11 mouse cellular contexts compared by ENCODE assay signal in genomic region chr5:73503015-73503757, GRCm38 (mm10). TPM values are rescaled to one million over a fixed set of nuclear protein-coding genes. Genes with fewer than 3 reads are reported as not detected.
DNase-seq lines count a peak whose midpoint lies in the region; ATAC-seq and TF ChIP-seq lines count a peak whose summit lies in the region.
"Had no signal": no experiment of that assay in that cellular context is flagged by ENCODE, and none has a peak within 500 bp of the region (broad histone marks: within the 10 kb centered on the region; RNA-seq: fewer than 3 reads in every experiment).

No protein-coding gene starts in this region.

- 0 out of 2 replicates have a peak overlapping the region, but pooled peaks have one; percentile 48 for H3K27ac ChIP-seq in heart, embryonic 16.5 days (ENCODE audit: low read length)
- no peak overlapping the region for H3K27ac ChIP-seq in midbrain, postnatal 0 days (ENCODE audit: low read depth, low read length)
- H3K27ac ChIP-seq in midbrain, embryonic 16.5 days (ENCODE audit: low read length): no peak overlapping the region
- H3K27ac ChIP-seq: hindbrain, embryonic 10.5 days had no signal

- peak; percentile 36; the same call in 1 of the 2 replicates for TF ChIP-seq CTCF in midbrain, postnatal 0 days (IDR thresholded peaks at IDR 0.05)

- no peak overlapping the region for H3K9ac ChIP-seq in heart, embryonic 16.5 days (ENCODE audit: low read length)
- H3K9ac ChIP-seq in midbrain, postnatal 0 days (replicated peaks; ENCODE audit: low read length, poor library complexity, severe bottlenecking): no peak overlapping the region
- no peak overlapping the region for H3K9ac ChIP-seq in midbrain, embryonic 16.5 days (ENCODE audit: low read depth, low read length)

- no peaks in the 10 kb centered on the region for H3K36me3 ChIP-seq in heart, embryonic 16.5 days (ENCODE audit: control insufficient read depth, insufficient read depth)
- H3K36me3 ChIP-seq in midbrain, postnatal 0 days (ENCODE audit: insufficient read depth, low read length): no peaks in the 10 kb centered on the region
- no peaks in the 10 kb centered on the region for H3K36me3 ChIP-seq in midbrain, embryonic 16.5 days (ENCODE audit: control insufficient read depth, insufficient read depth, low read length)

- H3K9me3 ChIP-seq in heart, embryonic 16.5 days (replicated peaks; ENCODE audit: control insufficient read depth, low read length): no peaks in the 10 kb centered on the region
- H3K9me3 ChIP-seq in midbrain, postnatal 0 days (ENCODE audit: low read length): no peaks in the 10 kb centered on the region
- peaks cover 3% of the 10 kb centered on the region; the same call in 1 of the 2 replicates for H3K9me3 ChIP-seq in midbrain, embryonic 16.5 days (replicated peaks; ENCODE audit: control insufficient read depth, low read length, poor library complexity, severe bottlenecking)
- H3K9me3 ChIP-seq: hindbrain, embryonic 10.5 days had no signal

- 44% methylated on average over 12 of the region's 12 CpGs for WGBS in heart, embryonic 16.5 days
- 81% methylated on average over 12 of the region's 12 CpGs for WGBS in midbrain, postnatal 0 days
- 81% methylated on average over 12 of the region's 12 CpGs for WGBS in midbrain, embryonic 16.5 days

- DNase-seq in heart, adult 11 months: no peak
- DNase-seq in midbrain, postnatal 0 days (ENCODE audit: low spot score): no peak
- peak; percentile 58 for DNase-seq in fat pad, adult 2 months (ENCODE audit: extremely low read depth, low read depth, low spot score)
- DNase-seq in cerebellum, adult 11 months: no peak
- no peak for DNase-seq in adrenal gland, adult 8-10 months
- DNase-seq in thymus, adult 18-20 months: no peak
- DNase-seq: layer of hippocampus, postnatal 36 days; thymus, postnatal 4 days had no signal

- H3K4me1 ChIP-seq in heart, embryonic 16.5 days (ENCODE audit: control insufficient read depth, insufficient read depth, low read length): peaks cover 33% of the 10 kb centered on the region
- no peaks in the 10 kb centered on the region for H3K4me1 ChIP-seq in midbrain, postnatal 0 days (ENCODE audit: insufficient read depth, low read length)
- H3K4me1 ChIP-seq in midbrain, embryonic 16.5 days (ENCODE audit: control insufficient read depth, insufficient read depth, low read length): peaks cover 4% of the 10 kb centered on the region; the same call in 1 of the 2 replicates

- ATAC-seq in heart, embryonic 16.5 days (replicated peaks; ENCODE audit: extremely low read depth, insufficient read depth, low FRiP score): 0 out of 2 replicates have a peak, but pooled peaks have one; percentile 26
- no peak for ATAC-seq in midbrain, postnatal 0 days (ENCODE audit: low FRiP score)
- no peak for ATAC-seq in midbrain, embryonic 16.5 days

- H3K4me2 ChIP-seq in heart, embryonic 16.5 days (ENCODE audit: low read depth, low read length): no peak overlapping the region
- H3K4me2 ChIP-seq in midbrain, postnatal 0 days (ENCODE audit: low read depth, low read length, poor library complexity, severe bottlenecking): no peak overlapping the region
- H3K4me2 ChIP-seq in midbrain, embryonic 16.5 days (ENCODE audit: low read length): no peak overlapping the region

- no peaks in the 10 kb centered on the region for H3K27me3 ChIP-seq in heart, embryonic 16.5 days (ENCODE audit: control insufficient read depth, insufficient read depth, low read length)
- no peaks in the 10 kb centered on the region for H3K27me3 ChIP-seq in midbrain, postnatal 0 days (ENCODE audit: insufficient read depth, low read length)
- H3K27me3 ChIP-seq in midbrain, embryonic 16.5 days (ENCODE audit: control insufficient read depth, insufficient read depth, low read depth, low read length): no peaks in the 10 kb centered on the region

- H3K4me3 ChIP-seq in heart, embryonic 16.5 days (ENCODE audit: low read length): no peak overlapping the region
- H3K4me3 ChIP-seq in midbrain, postnatal 0 days (ENCODE audit: low read depth, low read length): no peak overlapping the region
- no peak overlapping the region for H3K4me3 ChIP-seq in midbrain, embryonic 16.5 days (ENCODE audit: low read depth, low read length)
- H3K4me3 ChIP-seq: hindbrain, embryonic 10.5 days had no signal

RNA-seq across cellular contexts. Expression of gene Dcun1d4, which starts 22.4 kb away (rescaled TPM):
- polyA plus RNA-seq in heart, embryonic 16.5 days (2015; fragmentation: Nextera tagmentation; extraction: Ambion mirVana): 15.5 and 15.8 TPM in 2 replicates
- 31.1 and 33.7 TPM in 2 replicates for total RNA-seq in midbrain, postnatal 0 days (2014; rRNA removed)
- polyA plus RNA-seq in midbrain, postnatal 0 days (2015; fragmentation: Nextera tagmentation; extraction: Ambion mirVana): 43.7 and 46.2 TPM in 2 replicates
- 51.5 and 56.3 TPM in 2 replicates for polyA plus RNA-seq in midbrain, embryonic 16.5 days (2015; fragmentation: Nextera tagmentation; extraction: Ambion mirVana)
- 10 to 100 TPM; 35.7 to 57.0 (median 46.4) TPM for total RNA-seq in adrenal gland, adult 8-10 months (2022)
